Mouse (Mus musculus) hindbrain, embryonic 15.5 days (tissue): ENCODE measurements around the gene Tbc1d17. TPM values are rescaled to one million over a fixed set of nuclear protein-coding genes. Genes with fewer than 3 reads are reported as not detected.

Experiments used
- ATAC-seq: fragments of 200-750 bp; cut with Nextera tagmentation; 2 replicates; pipeline ENCODE4 v1.8.0; 2017; ENCODE audit warnings: low read depth, moderate number of reproducible peaks, moderate TSS enrichment; ENCODE audit not compliant: low FRiP score
- H3K27ac ChIP-seq: fragments of 300-500 bp; sonication (generic); replicated peaks from 2 replicates; pipeline ENCODE4 v1.5.1; 2015; ENCODE audit warnings: mild to moderate bottlenecking, inconsistent platforms
- H3K27me3 ChIP-seq: fragments of 300-500 bp; sonication (generic); 2 replicates; pipeline ENCODE4 v1.6.1; 2015; ENCODE audit warnings: control low read depth, inconsistent platforms
- H3K36me3 ChIP-seq: fragments of 300-500 bp; sonication (generic); 2 replicates; pipeline ENCODE4 v1.6.1; 2015; ENCODE audit warnings: control low read depth, inconsistent platforms
- H3K4me1 ChIP-seq: fragments of 300-500 bp; sonication (generic); replicated peaks from 2 replicates; pipeline ENCODE4 v1.6.1; 2015; ENCODE audit warnings: control low read depth, inconsistent platforms
- H3K4me2 ChIP-seq: fragments of 300-500 bp; sonication (generic); 2 replicates; pipeline ENCODE4 v1.6.1; 2015; ENCODE audit warnings: moderate library complexity, mild to moderate bottlenecking, inconsistent platforms
- H3K4me3 ChIP-seq: fragments of 300-500 bp; sonication (generic); 2 replicates; pipeline ENCODE4 v1.5.1; 2015; ENCODE audit warnings: mild to moderate bottlenecking, inconsistent platforms
- H3K9ac ChIP-seq: fragments of 300-500 bp; sonication (generic); 2 replicates; pipeline ENCODE4 v1.6.1; 2015; ENCODE audit warnings: inconsistent platforms
- H3K9me3 ChIP-seq: fragments of 300-500 bp; sonication (generic); 2 replicates; pipeline ENCODE4 v1.6.1; 2016; ENCODE audit warnings: control low read depth, inconsistent platforms
- WGBS: fragments of 180-500 bp; shearing (Covaris S2); methylation state at CpG from one replicate; pipeline ENCODE4 v1.1.7; 2015; 5-methylcytosine and 5-hydroxymethylcytosine counted together
- microRNA counts: library from miRNA; unstranded; fragments of <30 nt; microRNA quantifications from one replicate; lab custom pipeline; 2016
- microRNA-seq: library from miRNA; unstranded; fragments of <30 nt; microRNA quantifications from one replicate; pipeline ENCODE4, GENCODE M21; 2016
- polyA plus RNA-seq: library from polyadenylated mRNA; unstranded; fragments of >200 nt; fragmentation: Nextera tagmentation; extraction: Ambion mirVana; gene quantifications from 2 replicates; pipeline ENCODE4 v1.2.1, GENCODE M21; 2015

Gene Tbc1d17
- polyA plus RNA-seq, 1 experiment from 2014 or later: 118 TPM

DNA sequence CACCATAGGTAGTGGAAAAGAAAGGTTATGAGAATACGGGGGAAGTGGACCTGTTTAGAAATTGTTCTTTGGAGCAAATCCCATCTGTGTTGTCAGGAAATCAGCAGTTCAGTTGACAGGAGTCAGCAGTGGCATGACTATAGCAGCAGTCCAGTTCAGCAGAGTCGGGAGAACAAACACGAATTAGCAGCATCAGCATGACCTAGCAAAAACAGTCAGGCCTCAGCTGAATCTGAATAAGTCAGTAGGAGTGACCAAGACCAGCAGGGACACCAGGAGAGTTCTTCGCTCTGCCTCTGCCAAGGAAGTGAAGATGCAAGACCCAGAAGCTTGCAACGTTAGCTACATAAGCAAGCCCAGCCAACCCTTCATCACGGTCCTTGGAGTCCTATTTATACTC is 56.1 kb downstream of the Tbc1d17 start:
- no peaks in the 10 kb centered on the region for H3K36me3 ChIP-seq
- H3K27ac ChIP-seq: no peak overlapping the region
- no peak overlapping the region for H3K4me2 ChIP-seq
- no peaks in the 10 kb centered on the region for H3K9me3 ChIP-seq
- WGBS: 84% methylated on average over 6 of the region's 6 CpGs
- H3K4me1 ChIP-seq: no peaks in the 10 kb centered on the region
- no peak overlapping the region for H3K4me3 ChIP-seq
- ATAC-seq: no peak
- H3K27me3 ChIP-seq: no peaks in the 10 kb centered on the region
- no peak overlapping the region for H3K9ac ChIP-seq

- Histone ChIP-seq H3K9me3 (no peaks in the 10 kb centered on the region), H3K27ac (no peak overlapping the region), H3K27me3 (no peaks in the 10 kb centered on the region), H3K4me1 (no peaks in the 10 kb centered on the region), H3K36me3 (no peaks in the 10 kb centered on the region), H3K4me2 (no peak overlapping the region), H3K9ac (no peak overlapping the region), H3K4me3 (no peak overlapping the region)
- 64% methylated on average over 4 of the region's 4 CpGs for WGBS
- ATAC-seq: no peak
These were observed 58.8 kb downstream of the Tbc1d17 start for GRCm38 (mm10) chr7:44790066-44790465.

GRCm38 (mm10) chr7:44789531-44789930 is 59.3 kb downstream of the Tbc1d17 start:
- Histone ChIP-seq H3K4me3 (no peak overlapping the region), H3K27ac (no peak overlapping the region), H3K9ac (no peak overlapping the region), H3K4me2 (no peak overlapping the region), H3K36me3 (no peaks in the 10 kb centered on the region), H3K9me3 (no peaks in the 10 kb centered on the region), H3K27me3 (no peaks in the 10 kb centered on the region), H3K4me1 (no peaks in the 10 kb centered on the region)
- WGBS: 76% methylated on average over 3 of the region's 3 CpGs
- ATAC-seq: no peak

MicroRNAs within 50 kb of the gene (microRNA counts, 519-probe panel; counts per million panel counts)
- microRNA mmu-miR-707 (lab: Ali Mortazavi, UCI): not detected

Small RNAs within 50 kb of the gene (microRNA-seq; reads per million reads assigned to microRNA genes)
- not detected for gene Mir707

Other genes starting within 250 kb of the Tbc1d17 start
- gene Myh14, start 178.2 kb downstream of the Tbc1d17 start, polyA plus RNA-seq: 3.3 and 4.4 TPM in 2 replicates
- gene Izumo2, start 140.3 kb downstream of the Tbc1d17 start, polyA plus RNA-seq: not detected in 2 replicates
- gene Vrk3, start 100.7 kb downstream of the Tbc1d17 start, polyA plus RNA-seq: 29.1 and 32.4 TPM in 2 replicates
- 1.2 and 1.3 TPM in 2 replicates for gene Zfp473, start 98.0 kb downstream of the Tbc1d17 start, polyA plus RNA-seq
- gene Nup62, start 33.0 kb downstream of the Tbc1d17 start, polyA plus RNA-seq: 45.8 and 49.5 TPM in 2 replicates
- gene Il4i1, start 32.7 kb downstream of the Tbc1d17 start, polyA plus RNA-seq: 1.0 and 1.3 TPM in 2 replicates
- gene Atf5, start 32.4 kb downstream of the Tbc1d17 start, polyA plus RNA-seq: 3.9 and 4.0 TPM in 2 replicates
- 90.1 and 99.1 TPM in 2 replicates for gene Akt1s1, start 88 bp downstream of the Tbc1d17 start, polyA plus RNA-seq
- gene Pnkp, start 8.1 kb upstream of the Tbc1d17 start, polyA plus RNA-seq: 29.1 and 30.6 TPM in 2 replicates
- 460 and 518 TPM in 2 replicates for gene Ptov1, start 20.7 kb upstream of the Tbc1d17 start, polyA plus RNA-seq
- gene Med25, start 43.6 kb upstream of the Tbc1d17 start, polyA plus RNA-seq: 145 and 164 TPM in 2 replicates
- 20.1 and 20.8 TPM in 2 replicates for gene Fuz, start 47.0 kb upstream of the Tbc1d17 start, polyA plus RNA-seq
- 130 and 132 TPM in 2 replicates for gene Ap2a1, start 80.4 kb upstream of the Tbc1d17 start, polyA plus RNA-seq
- 0.10 and 0.14 TPM in 2 replicates for gene Tsks, start 94.1 kb upstream of the Tbc1d17 start, polyA plus RNA-seq
- 56.1 and 58.1 TPM in 2 replicates for gene Cpt1c, start 125.8 kb upstream of the Tbc1d17 start, polyA plus RNA-seq
- 584 and 590 TPM in 2 replicates for gene Prmt1, start 137.5 kb upstream of the Tbc1d17 start, polyA plus RNA-seq
- 57.4 and 58.1 TPM in 2 replicates for gene Irf3, start 148.6 kb upstream of the Tbc1d17 start, polyA plus RNA-seq
- gene Bcl2l12, start 149.6 kb upstream of the Tbc1d17 start, polyA plus RNA-seq: 12.8 and 13.3 TPM in 2 replicates
- gene Scaf1, start 167.3 kb upstream of the Tbc1d17 start, polyA plus RNA-seq: 49.8 and 56.5 TPM in 2 replicates
- 15.5 and 16.0 TPM in 2 replicates for gene Rras, start 168.9 kb upstream of the Tbc1d17 start, polyA plus RNA-seq
- 14.6 and 15.3 TPM in 2 replicates for gene Prr12, start 203.8 kb upstream of the Tbc1d17 start, polyA plus RNA-seq
- 63.9 and 69.8 TPM in 2 replicates for gene Nosip, start 213.3 kb upstream of the Tbc1d17 start, polyA plus RNA-seq
- gene Prrg2, start 213.6 kb upstream of the Tbc1d17 start, polyA plus RNA-seq: 13.6 and 16.3 TPM in 2 replicates
- 71.7 and 88.1 TPM in 2 replicates for gene Rcn3, start 243.1 kb upstream of the Tbc1d17 start, polyA plus RNA-seq